Mouse (Mus musculus): ENCODE measurements around the gene 4933417A18Rik. TPM values are rescaled to one million over a fixed set of nuclear protein-coding genes. Genes with fewer than 3 reads are reported as not detected.
A peak's percentile ranks its signal among the peaks of the same experiment; 100 is the strongest.

Gene 4933417A18Rik
- polyA plus RNA-seq, 1 experiment: not detected

DNA sequence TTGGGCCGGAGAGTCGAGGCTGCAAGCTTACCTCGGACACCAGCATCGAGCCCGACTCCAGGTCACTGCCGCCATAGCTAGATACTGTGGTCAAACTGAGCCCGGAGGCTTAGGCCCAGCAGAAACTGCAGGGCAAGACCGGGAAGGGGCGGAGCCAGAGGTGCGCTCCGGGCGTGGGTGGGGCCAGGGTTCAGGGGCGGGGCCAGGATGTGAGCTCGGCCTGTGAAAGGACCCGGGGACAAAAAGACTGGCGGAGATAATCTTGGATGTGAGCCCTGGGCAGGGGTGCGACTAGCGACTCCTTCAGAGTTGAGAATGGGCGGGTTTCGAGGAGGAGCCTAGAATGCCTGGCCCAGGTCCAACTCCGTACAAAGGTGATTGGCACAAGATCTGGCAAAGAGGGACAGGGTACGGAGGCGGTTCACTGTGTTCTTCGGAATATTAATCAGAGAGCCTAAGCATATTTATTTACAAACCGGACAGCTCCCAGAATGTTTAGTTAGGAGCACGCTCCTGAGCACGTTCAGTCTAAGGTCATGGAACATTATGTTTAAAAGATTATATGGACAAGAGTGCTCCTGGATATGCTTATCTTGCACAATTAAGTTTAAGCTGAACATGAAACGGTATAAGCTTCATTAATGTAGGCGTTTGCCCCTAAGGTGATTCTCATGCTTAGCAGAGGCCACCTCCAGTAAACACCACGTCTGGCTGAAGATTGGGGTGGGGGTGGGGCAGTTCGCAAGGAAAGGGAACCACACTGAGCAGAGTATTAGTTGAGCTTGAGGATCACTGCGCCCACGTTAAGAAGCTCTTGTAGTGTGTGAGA, 70.0 kb downstream of the 4933417A18Rik start:
- peak; percentile 68 for TF ChIP-seq POLR2AphosphoS2 (IDR thresholded peaks at IDR 0.05; ENCODE audit: insufficient read length, low read depth)
- TF ChIP-seq MYOG (IDR thresholded peaks at IDR 0.05; ENCODE audit: control insufficient read depth in 1 of 3, insufficient read depth in 1 of 3, insufficient read length in 2 of 3, low read depth in 2 of 3): no peak
- no peak for TF ChIP-seq CEBPB (IDR thresholded peaks at IDR 0.05; ENCODE audit: insufficient read depth, poor library complexity, severe bottlenecking)
- peak; percentile 87 for TF ChIP-seq POLR2A (IDR thresholded peaks at IDR 0.05; ENCODE audit: insufficient read length, low read depth)
- TF ChIP-seq TCF12 (IDR thresholded peaks at IDR 0.05; ENCODE audit: insufficient read depth, poor library complexity, severe bottlenecking): no peak
- TF ChIP-seq USF1 (IDR thresholded peaks at IDR 0.05; ENCODE audit: low read depth): no peak
- Histone ChIP-seq H3K4me2 (ENCODE audit: low read depth) (peak overlapping the region; percentile 89), H3K36me3 (ENCODE audit: control insufficient read depth, insufficient read depth) (no peaks in the 10 kb centered on the region), H3ac (ENCODE audit: control insufficient read depth, insufficient read length) (no peak overlapping the region), H3K4me3 (peak overlapping the region; percentile 67), H3K79me2 (ENCODE audit: control insufficient read depth, insufficient read depth) (no peaks in the 10 kb centered on the region), H3K27me3 (ENCODE audit: control insufficient read depth, insufficient read depth, insufficient read length) (no peaks in the 10 kb centered on the region)

DNA sequence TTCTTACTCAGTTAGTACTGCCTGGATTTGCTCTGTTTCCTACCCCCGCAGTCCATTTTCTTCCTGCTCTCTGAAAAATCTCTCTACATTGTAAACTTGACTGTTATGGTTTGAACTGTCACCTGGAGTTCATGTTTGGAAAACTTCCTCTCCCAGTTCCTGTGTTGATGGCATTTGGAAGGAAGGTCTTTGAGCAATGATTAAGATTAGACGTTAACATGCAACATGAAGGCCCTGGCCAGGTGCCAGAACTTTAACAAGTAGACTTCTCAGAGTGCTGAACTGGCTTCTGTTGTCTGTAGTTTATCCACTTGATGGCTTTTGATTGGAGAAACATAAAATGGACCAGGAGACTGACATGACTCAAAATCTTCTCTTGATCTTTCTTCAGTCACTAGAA, 71.7 kb downstream of the 4933417A18Rik start:
- H3ac ChIP-seq (ENCODE audit: control insufficient read depth, insufficient read length): no peak overlapping the region
- no peak overlapping the region for H3K4me2 ChIP-seq (ENCODE audit: low read depth)
- H3K27me3 ChIP-seq (ENCODE audit: control insufficient read depth, insufficient read depth, insufficient read length): no peaks in the 10 kb centered on the region
- no peak overlapping the region for H3K4me3 ChIP-seq
- H3K79me2 ChIP-seq (ENCODE audit: control insufficient read depth, insufficient read depth): no peaks in the 10 kb centered on the region
- no peaks in the 10 kb centered on the region for H3K36me3 ChIP-seq (ENCODE audit: control insufficient read depth, insufficient read depth)
- TF ChIP-seq POLR2A (IDR thresholded peaks at IDR 0.05; ENCODE audit: insufficient read length, low read depth) (no peak), USF1 (IDR thresholded peaks at IDR 0.05; ENCODE audit: low read depth) (no peak), CEBPB (IDR thresholded peaks at IDR 0.05; ENCODE audit: insufficient read depth, poor library complexity, severe bottlenecking) (no peak), REST (IDR thresholded peaks at IDR 0.05; ENCODE audit: insufficient read depth, insufficient read length) (no peak), SRF (IDR thresholded peaks at IDR 0.05; ENCODE audit: control insufficient read depth, insufficient read length, low read depth) (no peak), TCF12 (IDR thresholded peaks at IDR 0.05; ENCODE audit: insufficient read depth, poor library complexity, severe bottlenecking) (no peak), POLR2AphosphoS2 (IDR thresholded peaks at IDR 0.05; ENCODE audit: insufficient read length, low read depth) (no peak), TCF3 (IDR thresholded peaks at IDR 0.05; ENCODE audit: insufficient read length, low read depth) (no peak), MYOG (IDR thresholded peaks at IDR 0.05; ENCODE audit: control insufficient read depth in 1 of 3, insufficient read depth in 1 of 3, insufficient read length in 2 of 3, low read depth in 2 of 3) (no peak), MYOD1 (IDR thresholded peaks at IDR 0.05; ENCODE audit: control insufficient read depth in 1 of 3, insufficient read length in 2 of 3, low read depth in 2 of 3) (no peak)

Other genes with a start within 250 kb of the 4933417A18Rik start
- gene Fam50b, start 189.6 kb upstream of the 4933417A18Rik start, polyA plus RNA-seq (2012; fragmentation: generic; extraction: Trizol): not detected
- gene Prpf4b, start 49.1 kb upstream of the 4933417A18Rik start, polyA plus RNA-seq (2012; fragmentation: generic; extraction: Trizol): 8.1 TPM
- gene Fam217a, start 99 bp upstream of the 4933417A18Rik start, polyA plus RNA-seq (2012; fragmentation: generic; extraction: Trizol): not detected
- gene Eci3, start 39.4 kb downstream of the 4933417A18Rik start, polyA plus RNA-seq (2012; fragmentation: generic; extraction: Trizol): not detected
- gene Eci2, start 102.7 kb downstream of the 4933417A18Rik start, polyA plus RNA-seq (2012; fragmentation: generic; extraction: Trizol): 62.9 TPM